Mouse (Mus musculus) MEL (cell line): ENCODE data around the gene Smo. TPM values are rescaled to one million over a fixed set of nuclear protein-coding genes. Genes with fewer than 3 reads are reported as not detected.
A peak's percentile ranks its signal among the peaks of the same experiment; 100 is the strongest.

ENCODE experiments used
- DNase-seq: peaks from one replicate; pipeline ENCODE4 v3.0.0; 2011; ENCODE audit warnings: low read depth, low spot score
- H3K27ac ChIP-seq: 2 replicates; pipeline ENCODE4 v1.5.1; 2012; ENCODE audit warnings: low read depth, mild to moderate bottlenecking, control low read depth, low read length, moderate library complexity; ENCODE audit not compliant: control insufficient read depth
- H3K27me3 ChIP-seq, 2 experiments: fragments of 150-350 bp in 1 of 2; sonication (generic) in 1 of 2; 2 replicates each; pipeline ENCODE4 v1.6.1; 2012; ENCODE audit warnings: low read length in 2 of 2, mild to moderate bottlenecking in 2 of 2, improper control_type of control experiment in 1 of 2, moderate library complexity in 1 of 2; ENCODE audit not compliant: insufficient read depth in 2 of 2, control insufficient read depth in 1 of 2
- H3K36me3 ChIP-seq, 2 experiments: 2 replicates each; pipeline ENCODE4 v1.6.1; 2012 to 2014; ENCODE audit warnings: low read length in 2 of 2, improper control_type of control experiment in 1 of 2, inconsistent platforms in 1 of 2, mild to moderate bottlenecking in 1 of 2; ENCODE audit not compliant: insufficient read depth in 2 of 2, control insufficient read depth in 1 of 2
- H3K4me1 ChIP-seq, 2 experiments: fragments of 150-350 bp in 1 of 2; sonication (generic) in 1 of 2; 2 replicates each; pipeline ENCODE4 v1.6.1; 2012; ENCODE audit warnings: low read length in 2 of 2, improper control_type of control experiment in 1 of 2, mild to moderate bottlenecking in 1 of 2; ENCODE audit not compliant: insufficient read depth in 2 of 2, control insufficient read depth in 1 of 2
- H3K4me3 ChIP-seq, 2 experiments: fragments of 150-350 bp in 1 of 2; sonication (generic) in 1 of 2; 2 replicates each; pipeline ENCODE4 v1.5.1; 2012; ENCODE audit warnings: low read depth in 2 of 2, low read length in 2 of 2, mild to moderate bottlenecking in 2 of 2, moderate library complexity in 2 of 2, control low read depth in 1 of 2, improper control_type of control experiment in 1 of 2; ENCODE audit not compliant: control insufficient read depth in 1 of 2, insufficient read depth in 1 of 2
- H3K79me2 ChIP-seq: 2 replicates; pipeline ENCODE4 v1.6.1; 2012; ENCODE audit warnings: mild to moderate bottlenecking, low read length, moderate library complexity; ENCODE audit not compliant: control insufficient read depth, poor library complexity, insufficient read depth
- H3K9ac ChIP-seq: 2 replicates; pipeline ENCODE4 v1.6.1; 2012; ENCODE audit warnings: low read depth, mild to moderate bottlenecking, control low read depth, low read length, moderate library complexity; ENCODE audit not compliant: control insufficient read depth, poor library complexity, severe bottlenecking
- H3K9me3 ChIP-seq: fragments of 150-350 bp; sonication (generic); replicated peaks from 2 replicates; pipeline ENCODE4 v1.6.1; 2012; ENCODE audit warnings: mild to moderate bottlenecking, low read length, improper control_type of control experiment, moderate library complexity; ENCODE audit not compliant: insufficient read depth
- BHLHE40 ChIP-seq: IDR thresholded peaks from 2 replicates; pipeline ENCODE4 v1.6.1; 2012; ENCODE audit warnings: low read depth, mild to moderate bottlenecking, inconsistent platforms, low read length, improper control_type of control experiment, borderline replicate concordance
- CHD1 ChIP-seq: IDR thresholded peaks from 2 replicates; pipeline ENCODE4 v1.6.1; 2012; ENCODE audit warnings: low read depth, mild to moderate bottlenecking, inconsistent platforms, low read length, improper control_type of control experiment
- CHD2 ChIP-seq: IDR thresholded peaks from 2 replicates; pipeline ENCODE4 v1.6.1; 2011; ENCODE audit warnings: low read length, improper control_type of control experiment
- CTCF ChIP-seq, 3 experiments: IDR thresholded peaks in 2 of 3; conservative IDR thresholded peaks in 1 of 3; 2 replicates each; pipeline ENCODE4 v1.5.1; 2011 to 2012; ENCODE audit warnings: low read length in 3 of 3, low read depth in 2 of 3, mild to moderate bottlenecking in 2 of 3, improper control_type of control experiment in 1 of 3, inconsistent platforms in 1 of 3, mixed read lengths in 1 of 3, moderate library complexity in 1 of 3; ENCODE audit not compliant: control insufficient read depth in 1 of 3, insufficient read depth in 1 of 3, poor library complexity in 1 of 3, severe bottlenecking in 1 of 3
- E2F4 ChIP-seq: IDR thresholded peaks from 2 replicates; pipeline ENCODE4 v1.6.1; 2011; ENCODE audit warnings: low read depth, low read length, improper control_type of control experiment, borderline replicate concordance
- ELF1 ChIP-seq: IDR thresholded peaks from 2 replicates; pipeline ENCODE4 v1.6.1; 2014; ENCODE audit warnings: low read depth, mild to moderate bottlenecking, inconsistent platforms, low read length, improper control_type of control experiment, moderate library complexity
- EP300 ChIP-seq, 2 experiments: IDR thresholded peaks; 2 replicates each; pipeline ENCODE4 v1.6.1; 2011; ENCODE audit warnings: improper control_type of control experiment in 2 of 2, low read length in 2 of 2, low read depth in 1 of 2, mild to moderate bottlenecking in 1 of 2
- GABPA ChIP-seq: IDR thresholded peaks from 2 replicates; pipeline ENCODE4 v1.6.1; 2012; ENCODE audit warnings: low read depth, mild to moderate bottlenecking, inconsistent platforms, low read length, improper control_type of control experiment, moderate library complexity
- GATA1 ChIP-seq: IDR thresholded peaks from 2 replicates; pipeline ENCODE4 v1.6.1; 2011; ENCODE audit warnings: low read depth, low read length, improper control_type of control experiment
- HCFC1 ChIP-seq: IDR thresholded peaks from 2 replicates; pipeline ENCODE4 v1.6.1; 2012; ENCODE audit warnings: low read depth, mild to moderate bottlenecking, inconsistent platforms, low read length, improper control_type of control experiment, moderate library complexity
- JUND ChIP-seq: IDR thresholded peaks from 2 replicates; pipeline ENCODE4 v1.6.1; 2011; ENCODE audit warnings: low read depth, mild to moderate bottlenecking, improper control_type of control experiment, low read length
- KAT2A ChIP-seq: conservative IDR thresholded peaks from 2 replicates; pipeline ENCODE4 v1.6.1; 2012; ENCODE audit warnings: low read depth, low read length, improper control_type of control experiment, inconsistent platforms
- MAFK ChIP-seq: IDR thresholded peaks from 2 replicates; pipeline ENCODE4 v1.6.1; 2011; ENCODE audit warnings: low read depth, mild to moderate bottlenecking, low read length, improper control_type of control experiment, borderline replicate concordance
- MAX ChIP-seq: IDR thresholded peaks from 2 replicates; pipeline ENCODE4 v1.6.1; 2011; ENCODE audit warnings: low read length, improper control_type of control experiment
- MAZ ChIP-seq: IDR thresholded peaks from 2 replicates; pipeline ENCODE4 v1.6.1; 2012; ENCODE audit warnings: low read depth, mild to moderate bottlenecking, inconsistent platforms, low read length, improper control_type of control experiment
- MEF2A ChIP-seq: IDR thresholded peaks from 2 replicates; pipeline ENCODE4 v1.6.1; 2014; ENCODE audit warnings: low read depth, mild to moderate bottlenecking, inconsistent platforms, low read length, improper control_type of control experiment; ENCODE audit not compliant: poor library complexity, insufficient replicate concordance, severe bottlenecking; ENCODE audit errors: extremely low read depth
- MXI1 ChIP-seq: IDR thresholded peaks from 2 replicates; pipeline ENCODE4 v1.6.1; 2011; ENCODE audit warnings: mild to moderate bottlenecking, low read depth, low read length, improper control_type of control experiment
- MYB ChIP-seq: IDR thresholded peaks from 2 replicates; pipeline ENCODE4 v1.6.1; 2011; ENCODE audit warnings: mild to moderate bottlenecking, low read depth, low read length, improper control_type of control experiment
- MYC ChIP-seq: IDR thresholded peaks from 2 replicates; pipeline ENCODE4 v1.6.1; 2011; ENCODE audit warnings: low read depth, mild to moderate bottlenecking, low read length, improper control_type of control experiment, moderate library complexity
- NELFE ChIP-seq: IDR thresholded peaks from 2 replicates; pipeline ENCODE4 v1.6.1; 2011; ENCODE audit warnings: low read depth, low read length, improper control_type of control experiment
- NRF1 ChIP-seq: IDR thresholded peaks from 2 replicates; pipeline ENCODE4 v1.6.1; 2014; ENCODE audit warnings: low read depth, mild to moderate bottlenecking, inconsistent platforms, low read length, improper control_type of control experiment, moderate library complexity; ENCODE audit not compliant: poor library complexity, insufficient read depth, severe bottlenecking
- POLR2A ChIP-seq, 2 experiments: IDR thresholded peaks; 2 replicates each; pipeline ENCODE4 v1.6.1; 2011 to 2012; ENCODE audit warnings: low read length in 2 of 2, mild to moderate bottlenecking in 2 of 2, control low read depth in 1 of 2, improper control_type of control experiment in 1 of 2, low read depth in 1 of 2, moderate library complexity in 1 of 2; ENCODE audit not compliant: control insufficient read depth in 1 of 2, insufficient read depth in 1 of 2, poor library complexity in 1 of 2
- POLR2AphosphoS2 ChIP-seq: IDR thresholded peaks from 2 replicates; pipeline ENCODE4 v1.6.1; 2011; ENCODE audit warnings: low read length, improper control_type of control experiment
- POLR2AphosphoS5 ChIP-seq: IDR thresholded peaks from 2 replicates; pipeline ENCODE4 v1.6.1; 2012; ENCODE audit warnings: low read depth, borderline replicate concordance, mild to moderate bottlenecking, inconsistent platforms, low read length, moderate library complexity, mixed read lengths
- RAD21 ChIP-seq: IDR thresholded peaks from 2 replicates; pipeline ENCODE4 v1.6.1; 2011; ENCODE audit warnings: mild to moderate bottlenecking, low read depth, low read length, improper control_type of control experiment
- RCOR1 ChIP-seq: IDR thresholded peaks from 2 replicates; pipeline ENCODE4 v1.6.1; 2012; ENCODE audit warnings: low read depth, mild to moderate bottlenecking, inconsistent platforms, low read length, improper control_type of control experiment
- SIN3A ChIP-seq: IDR thresholded peaks from 2 replicates; pipeline ENCODE4 v1.6.1; 2012; ENCODE audit warnings: low read length, improper control_type of control experiment, inconsistent platforms
- SMC3 ChIP-seq: IDR thresholded peaks from 2 replicates; pipeline ENCODE4 v1.6.1; 2011; ENCODE audit warnings: low read depth, low read length, improper control_type of control experiment
- TAL1 ChIP-seq: IDR thresholded peaks from 2 replicates; pipeline ENCODE4 v1.6.1; 2012; ENCODE audit warnings: mild to moderate bottlenecking, inconsistent platforms, low read length, moderate library complexity, mixed read lengths
- TBP ChIP-seq: IDR thresholded peaks from 2 replicates; pipeline ENCODE4 v1.8.0; 2011; ENCODE audit warnings: low read depth, low read length, improper control_type of control experiment
- TCF12 ChIP-seq: IDR thresholded peaks from 2 replicates; pipeline ENCODE4 v1.6.1; 2014; ENCODE audit warnings: low read depth, mild to moderate bottlenecking, inconsistent platforms, low read length, improper control_type of control experiment, moderate library complexity
- UBTF ChIP-seq: IDR thresholded peaks from 2 replicates; pipeline ENCODE4 v1.6.1; 2012; ENCODE audit warnings: low read depth, mild to moderate bottlenecking, inconsistent platforms, low read length, improper control_type of control experiment, moderate library complexity, borderline replicate concordance; ENCODE audit not compliant: insufficient read depth
- USF1 ChIP-seq: IDR thresholded peaks from 2 replicates; pipeline ENCODE4 v1.6.1; 2014; ENCODE audit warnings: low read depth, mild to moderate bottlenecking, inconsistent platforms, low read length, improper control_type of control experiment, moderate library complexity
- USF2 ChIP-seq, 2 experiments: IDR thresholded peaks; 2 replicates each; pipeline ENCODE4 v1.6.1; 2011 to 2012; ENCODE audit warnings: improper control_type of control experiment in 2 of 2, low read length in 2 of 2, borderline replicate concordance in 1 of 2, inconsistent platforms in 1 of 2, low read depth in 1 of 2, mild to moderate bottlenecking in 1 of 2; ENCODE audit not compliant: insufficient read depth in 1 of 2
- ZC3H11A ChIP-seq: IDR thresholded peaks from 2 replicates; pipeline ENCODE4 v1.6.1; 2012; ENCODE audit warnings: low read depth, mild to moderate bottlenecking, inconsistent platforms, low read length, improper control_type of control experiment
- ZKSCAN1 ChIP-seq: IDR thresholded peaks from 2 replicates; pipeline ENCODE4 v1.6.1; 2012; ENCODE audit warnings: low read depth, mild to moderate bottlenecking, inconsistent platforms, low read length, improper control_type of control experiment, moderate library complexity
- ZMIZ1 ChIP-seq: IDR thresholded peaks from 2 replicates; pipeline ENCODE4 v1.6.1; 2012; ENCODE audit warnings: low read depth, mild to moderate bottlenecking, inconsistent platforms, low read length, improper control_type of control experiment, moderate library complexity
- ZNF384 ChIP-seq: IDR thresholded peaks from 2 replicates; pipeline ENCODE4 v1.6.1; 2012; ENCODE audit warnings: low read depth, mild to moderate bottlenecking, inconsistent platforms, low read length, improper control_type of control experiment
- polyA plus RNA-seq, 2 experiments: library from polyadenylated mRNA; stranded (reverse) in 1 of 2; unstranded in 1 of 2; fragments of >175 nt in 1 of 2; fragments of >200 nt in 1 of 2; gene quantifications; 2 replicates each; pipeline versions ENCODE4 v1.2.1 to v1.2.4; 2012; ENCODE audit warnings: low replicate concordance in 2 of 2, low read depth in 1 of 2; ENCODE audit not compliant: insufficient read length in 2 of 2, insufficient read depth in 1 of 2, missing spikeins in 1 of 2
- total RNA-seq: library from RNA; depleted of rRNA; stranded (reverse); fragments of 300-350 nt; gene quantifications from 2 replicates; pipeline ENCODE4 v1.2.3, GENCODE M21; 2012

Smo gene
- total and polyA plus RNA-seq, 3 experiments: 62.6 to 83.7 TPM; not detected in 1

DNA sequence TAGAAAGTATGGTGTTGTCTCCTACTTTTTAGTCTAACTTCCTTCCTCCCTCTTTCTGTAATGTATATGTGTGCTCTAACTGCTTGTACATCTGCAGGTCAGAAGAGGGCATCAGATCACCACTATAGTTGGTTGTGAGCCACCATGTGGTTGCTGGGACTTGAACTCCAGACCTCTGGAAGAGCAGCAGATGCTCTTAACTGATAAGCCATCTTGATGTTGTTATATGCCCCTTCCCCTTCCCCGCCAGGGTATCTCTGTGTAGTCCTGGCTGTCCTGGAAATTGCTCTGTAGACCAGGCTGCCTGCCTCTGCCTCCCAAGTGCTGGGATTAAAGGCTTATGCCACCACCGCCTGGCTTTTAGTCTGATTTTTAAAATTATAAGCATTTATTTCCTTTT is 31.6 kb downstream of the Smo start:
- peaks cover 2 to 3% of the 10 kb centered on the region in 2 experiments; a peak in 2 of 4 replicates for H3K4me1 ChIP-seq
- peaks cover 19% of the 10 kb centered on the region for H3K79me2 ChIP-seq
- no peaks in the 10 kb centered on the region for H3K9me3 ChIP-seq
- H3K9ac ChIP-seq: no peak overlapping the region
- H3K27ac ChIP-seq: no peak overlapping the region
- peak; percentile 64 for DNase-seq
- H3K36me3 ChIP-seq: peaks cover 0 to 9% of the 10 kb centered on the region in 2 experiments; a peak in 2 of 4 replicates
- H3K27me3 ChIP-seq: no peaks in the 10 kb centered on the region
- H3K4me3 ChIP-seq: no peak overlapping the region
- TF ChIP-seq CHD1 (no peak), POLR2A (IDR thresholded peaks at IDR 0.05; ENCODE audit: control insufficient read depth in 1 of 2, insufficient read depth in 1 of 2, low read depth in 1 of 2, low read length in 2 of 2, poor library complexity in 1 of 2) (no peak), SIN3A (0 out of 2 replicates have a peak, but pooled peaks have one; percentile 52), SMC3 (peak; percentile 68), TAL1 (peak; percentile 33), UBTF (no peak), CTCF (IDR thresholded peaks at IDR 0.05 in 2 of 3, conservative IDR thresholded peaks at IDR 0.05 in 1 of 3; ENCODE audit: control insufficient read depth in 1 of 3, insufficient read depth in 1 of 3, low read depth in 2 of 3, low read length in 3 of 3, poor library complexity in 1 of 3, severe bottlenecking in 1 of 3) (peak; percentile 39 to 71 (median 44)), NELFE (no peak), TCF12 (no peak), ZC3H11A (peak; percentile 59), ZMIZ1 (no peak), MXI1 (no peak), EP300 (IDR thresholded peaks at IDR 0.05; ENCODE audit: low read depth in 1 of 2, low read length in 2 of 2) (no peak), BHLHE40 (no peak), POLR2AphosphoS2 (no peak), RAD21 (peak; percentile 71), POLR2AphosphoS5 (no peak), E2F4 (no peak), MAFK (no peak), GATA1 (peak; percentile 59), MEF2A (no peak), RCOR1 (no peak), TBP (no peak), ELF1 (no peak), MYB (no peak), MAZ (no peak), GABPA (no peak), ZNF384 (no peak), MYC (peak; percentile 82; the same call in 1 of the 2 replicates), CHD2 (no peak), NRF1 (no peak), USF1 (no peak), USF2 (IDR thresholded peaks at IDR 0.05; ENCODE audit: borderline replicate concordance in 1 of 2, insufficient read depth in 1 of 2, low read depth in 1 of 2, low read length in 2 of 2) (no peak), HCFC1 (peak; percentile 38; the same call in 1 of the 2 replicates), JUND (no peak), ZKSCAN1 (no peak), KAT2A (no peak), MAX (no peak)
